Mouse (Mus musculus) induced T-regulatory cell, adult 2 months (primary cell): ENCODE measurements around the gene Tmem176a.

ENCODE experiments used
- DNase-seq: peaks from one replicate; pipeline ENCODE4 v3.0.0-alpha.2; 2012; ENCODE audit warnings: low read depth

Tmem176a gene

GRCm38 (mm10) chr6:48894938-48895818 lies 54.5 kb downstream of the Tmem176a start:
- DNase-seq: no peak

DNA sequence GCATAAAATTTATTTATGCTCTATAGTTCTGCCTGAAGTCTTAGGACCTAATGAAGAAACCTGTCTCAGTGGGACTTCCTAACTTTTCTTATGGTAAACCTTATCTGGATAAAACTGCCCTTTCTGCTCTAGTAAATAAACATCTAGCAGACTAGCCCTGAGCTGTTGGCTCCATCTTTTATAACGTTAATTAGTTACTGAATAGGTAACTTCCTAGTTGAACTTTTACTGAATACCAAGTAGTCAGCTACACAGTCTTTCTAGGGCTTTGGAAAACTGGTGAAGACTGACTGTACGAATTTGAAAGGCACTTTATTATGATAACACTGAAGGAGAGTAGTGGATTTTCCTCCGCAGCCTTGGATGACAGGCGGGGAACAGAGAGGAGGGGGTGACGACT lies 55.2 kb downstream of the Tmem176a start:
- DNase-seq: no peak
